In the genomic region with DNA sequence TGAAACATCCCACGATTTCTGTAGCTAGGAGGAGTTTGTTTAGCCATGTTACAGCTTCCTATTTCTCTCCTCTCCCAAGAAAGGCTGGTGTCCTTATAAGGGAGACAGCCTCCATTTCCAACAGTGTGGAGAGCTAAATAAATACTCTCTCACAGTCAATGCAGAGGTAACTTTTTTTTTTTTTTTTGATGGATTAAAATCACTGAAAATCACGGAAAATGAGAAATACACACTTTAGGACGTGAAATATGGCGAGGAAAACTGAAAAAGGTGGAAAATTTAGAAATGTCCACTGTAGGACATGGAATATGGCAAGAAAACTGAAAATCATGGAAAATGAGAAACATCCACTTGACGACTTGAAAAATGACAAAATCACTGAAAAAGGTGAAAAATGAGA, we compare ENCODE assay signal across 7 mouse cellular contexts.
DNase-seq lines count a peak whose midpoint lies in the region; TF ChIP-seq lines count a peak whose summit lies in the region.
"Not testable (repeated sequence)": the region's sequence is repeated elsewhere in the genome, so short reads cannot be mapped to it uniquely, and the experiment has no call there.

No protein-coding gene starts in this region.

- not testable (repeated sequence) for H3K4me3 ChIP-seq in left cerebral cortex, adult 2 months

- peak; percentile 75 for DNase-seq in adrenal gland, postnatal 10 days
- peak; percentile 2 for DNase-seq in embryo, embryonic 9.5 days (ENCODE audit: extremely low spot score)
- DNase-seq in heart, adult 8-10 months (ENCODE audit: low spot score) = peak; percentile 97
- peak; percentile 47 for DNase-seq in kidney, postnatal 10 days
- DNase-seq in left cerebral cortex, adult 2 months (ENCODE audit: extremely low spot score in 1 of 2, low spot score in 2 of 2) = peak; percentile 39 to 67
- peak; percentile 93 to 97 for DNase-seq in monocyte, adult 2 months (ENCODE audit: low read depth in 1 of 2, low spot score in 2 of 2)
- DNase-seq in testis, postnatal 10 days (ENCODE audit: low spot score) = peak; percentile 56

- not testable (repeated sequence) for TF ChIP-seq CTCF in left cerebral cortex, adult 2 months (IDR thresholded peaks at IDR 0.05)

- H3K27ac ChIP-seq in left cerebral cortex, adult 2 months = not testable (repeated sequence)

- intact Hi-C loops in left cerebral cortex, adult 2 months (cut with DNase I) = not testable (repeated sequence)

Comparison
In these comparisons a context has a peak if more than half of its experiments do, and no peak if none do; other contexts are left out.
1. DNase-seq: peak in every context shown above with its lines; median percentile 97 in heart, adult 8-10 months; 95 in monocyte, adult 2 months; 75 in adrenal gland, postnatal 10 days; 56 in testis, postnatal 10 days; 53 in left cerebral cortex, adult 2 months; 47 in kidney, postnatal 10 days; 2 in embryo, embryonic 9.5 days.